Mouse (Mus musculus) cerebellum, postnatal 14 days (tissue): Measurements from ENCODE around the gene Toe1.
"Not testable (repeated sequence)": the region's sequence is repeated elsewhere in the genome, so short reads cannot be mapped to it uniquely, and the experiment has no call there.

Experiments
- DNase-seq, 2 experiments: peaks; one replicate each; pipeline ENCODE4 v3.0.0; 2021; ENCODE audit warnings: mixed read lengths in 2 of 2

Toe1 gene

DNA sequence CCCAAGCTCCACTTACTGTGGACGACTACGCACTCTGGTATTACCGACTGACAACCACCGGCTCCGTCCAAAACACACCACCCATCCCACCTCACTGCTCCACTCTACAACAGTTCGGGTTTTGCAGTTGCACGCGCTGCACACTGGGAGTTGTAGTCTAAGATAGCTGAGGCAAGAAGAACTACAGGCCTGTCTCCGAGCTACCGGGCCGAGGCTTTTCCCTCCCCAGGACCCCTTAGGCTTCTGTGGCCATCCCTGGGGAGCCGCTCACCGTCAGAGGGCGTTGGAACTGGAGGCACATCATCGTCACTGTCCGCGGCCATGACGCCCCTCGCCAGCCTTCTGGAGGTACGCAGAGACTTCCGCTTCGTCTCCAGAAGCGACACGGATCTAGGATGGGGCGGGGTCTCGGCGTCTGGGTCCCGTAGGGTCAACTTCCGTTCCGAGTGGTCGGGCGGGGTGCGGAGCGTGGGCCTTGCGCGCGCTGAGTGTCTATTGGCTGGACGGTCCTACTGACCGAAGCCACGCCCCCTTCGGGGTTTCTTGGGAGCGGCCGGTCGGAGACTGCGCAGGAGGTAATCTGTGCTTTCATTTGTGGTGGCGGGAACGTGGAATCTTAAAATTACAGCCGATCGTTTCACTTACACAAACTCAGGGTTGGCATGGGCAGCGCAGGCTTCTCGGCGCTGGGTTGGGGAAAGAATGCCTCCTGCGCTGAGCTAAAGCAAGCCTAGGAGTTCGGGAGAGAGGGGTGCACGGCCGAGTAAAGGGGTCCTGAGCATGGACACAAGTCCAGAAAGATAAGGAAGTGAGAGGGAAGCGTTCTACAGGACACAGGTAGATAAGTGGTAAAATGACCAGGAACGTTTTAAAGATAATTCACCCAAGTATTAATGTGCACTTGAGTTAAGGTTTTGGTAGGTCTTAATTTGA, at the start of gene Toe1, which contains the start of gene Mutyh:
Gene Toe1 (minus strand): TSS at position 444 of the 933 bp plus-strand sequence.
Gene Mutyh (plus strand): TSS at position 527 of the 933 bp plus-strand sequence.
- peak; percentile 95 to 97 for DNase-seq

DNA sequence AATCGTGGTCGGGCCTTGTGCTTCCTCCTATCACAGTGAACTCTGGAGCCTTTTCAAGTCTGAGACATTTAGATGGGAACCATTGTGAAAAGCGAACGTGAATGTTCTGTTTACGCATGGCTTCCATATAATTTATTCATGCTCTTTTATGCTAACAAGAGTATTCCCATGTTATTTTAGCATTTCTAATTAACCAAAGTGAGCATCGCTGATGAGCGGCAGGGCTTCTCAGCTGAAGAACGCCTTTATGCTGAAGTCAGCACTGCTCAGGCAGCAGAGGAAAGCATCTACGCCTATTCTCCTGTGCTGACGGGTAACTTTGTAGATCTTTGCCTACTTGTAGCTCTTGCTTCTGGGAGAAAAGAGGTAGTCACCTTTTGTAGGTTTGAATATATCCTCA, 49.8 kb upstream of the Toe1 start:
- no peak for DNase-seq

DNA sequence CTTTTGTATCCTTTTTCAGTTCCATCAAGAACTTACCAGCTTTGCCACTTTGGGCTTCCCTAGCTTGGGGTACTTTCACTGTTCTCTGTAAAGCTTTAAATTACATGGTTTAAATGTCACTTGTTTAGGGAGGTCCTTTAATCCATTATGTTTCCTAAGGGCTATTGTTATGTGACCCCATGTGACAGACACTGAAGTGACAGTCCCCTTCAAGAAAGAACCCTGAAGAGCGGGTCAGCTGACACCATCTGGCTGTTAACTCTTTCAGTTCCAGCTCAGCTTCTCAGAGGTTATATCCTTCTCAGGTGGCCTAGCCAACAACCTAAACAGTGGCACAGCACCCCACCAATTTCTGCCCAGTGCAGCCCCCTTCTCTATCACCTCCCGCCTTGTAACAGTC, 46.8 kb upstream of the Toe1 start:
- no peak for DNase-seq

DNA sequence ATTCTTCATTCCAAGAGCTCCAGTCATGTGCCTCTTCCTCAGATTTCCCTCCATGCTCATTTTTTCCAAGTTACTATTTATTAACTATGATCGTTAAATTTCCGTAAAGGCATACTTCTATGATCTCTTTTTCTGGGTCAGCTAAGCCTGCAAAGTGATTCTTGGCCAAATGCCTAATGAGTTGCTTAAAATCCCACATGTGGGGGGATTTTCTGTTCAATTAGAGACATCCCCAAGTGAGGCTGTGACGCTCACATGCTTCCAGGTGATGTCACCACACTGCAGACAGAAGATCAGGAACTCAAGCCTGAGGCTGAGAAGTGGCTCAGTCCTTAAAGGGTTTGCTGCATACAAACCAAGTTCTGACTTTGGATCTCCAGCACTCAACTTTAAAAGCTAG, 42.5 kb upstream of the Toe1 start:
- no peak for DNase-seq

DNA sequence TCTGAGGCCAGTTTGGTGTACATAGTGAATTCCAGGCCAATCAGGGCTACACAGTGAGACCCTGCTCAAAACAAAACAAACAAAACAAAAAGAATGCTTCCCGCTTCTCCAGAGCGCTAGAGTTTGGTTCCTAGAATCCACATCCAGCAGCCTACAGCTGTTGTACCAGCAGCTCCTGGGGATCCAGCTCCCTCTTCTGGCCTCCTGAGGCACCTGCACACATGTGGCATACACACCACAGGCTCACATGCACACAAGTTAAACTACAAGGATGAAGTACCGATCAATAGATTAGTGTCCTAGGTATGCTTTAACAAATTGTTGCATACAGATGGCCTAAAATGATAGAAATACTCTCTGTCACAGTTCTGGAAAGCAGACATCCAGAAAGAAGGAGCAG, 36.9 kb upstream of the Toe1 start:
- no peak for DNase-seq

DNA sequence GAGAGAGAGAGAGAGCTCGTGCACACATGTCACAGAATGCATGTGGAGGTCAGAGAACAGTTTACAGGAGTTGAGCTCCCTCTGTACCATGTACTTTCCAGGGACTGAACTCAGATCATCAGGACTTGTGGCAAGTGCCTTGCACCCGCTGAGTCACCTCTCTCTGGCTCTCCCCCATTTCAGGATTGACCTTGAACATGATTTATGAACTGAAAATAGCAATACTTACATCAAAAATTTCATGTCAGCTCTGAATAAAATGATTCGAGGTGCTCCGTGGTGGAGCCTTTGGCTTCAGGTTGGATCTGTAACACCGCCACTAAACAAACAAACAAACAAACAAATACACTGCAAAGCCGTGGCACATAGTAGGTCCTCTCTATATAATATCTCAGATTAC, 33.4 kb upstream of the Toe1 start:
- no peak for DNase-seq

DNA sequence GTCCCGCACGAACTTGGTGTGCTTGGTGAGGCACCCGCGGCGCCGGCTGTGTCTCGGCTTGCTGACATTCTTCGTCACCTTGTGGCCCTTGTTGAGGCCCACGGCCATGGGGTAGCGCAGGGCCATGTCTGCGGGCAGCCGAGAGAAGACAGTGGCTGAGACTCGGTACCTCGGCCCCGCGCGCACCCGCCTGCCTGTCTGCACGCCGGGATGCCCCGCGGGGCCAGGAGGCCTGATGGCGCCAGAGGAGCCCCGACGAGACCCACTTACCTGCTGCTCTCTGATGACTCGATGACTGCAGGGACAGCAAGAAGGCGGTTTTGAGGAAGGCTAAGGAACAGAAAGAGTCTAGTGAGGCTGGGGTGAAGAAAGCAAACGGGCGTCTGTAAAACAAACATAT, 32.7 kb upstream of the Toe1 start:
- DNase-seq: not testable (repeated sequence)

DNA sequence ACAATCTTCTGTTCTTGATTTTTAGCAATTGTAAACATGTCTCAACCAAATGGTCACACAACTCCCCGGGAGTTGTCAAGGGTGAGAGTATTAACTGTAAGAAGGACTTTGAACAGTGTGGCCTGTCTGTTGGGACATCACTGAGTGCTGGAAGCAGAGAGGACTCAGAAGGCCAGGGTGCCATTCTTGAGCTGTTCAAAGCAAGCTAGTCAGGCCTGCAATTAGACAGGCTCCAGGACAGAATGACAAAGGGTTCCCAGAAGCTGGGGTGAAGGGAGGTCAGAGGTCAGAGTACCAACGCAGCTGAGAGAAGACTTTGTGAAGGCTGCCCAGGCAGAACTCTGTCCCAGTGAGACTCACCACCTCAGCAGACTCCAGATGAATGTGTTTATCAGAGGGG, 31.6 kb upstream of the Toe1 start:
- DNase-seq: no peak

DNA sequence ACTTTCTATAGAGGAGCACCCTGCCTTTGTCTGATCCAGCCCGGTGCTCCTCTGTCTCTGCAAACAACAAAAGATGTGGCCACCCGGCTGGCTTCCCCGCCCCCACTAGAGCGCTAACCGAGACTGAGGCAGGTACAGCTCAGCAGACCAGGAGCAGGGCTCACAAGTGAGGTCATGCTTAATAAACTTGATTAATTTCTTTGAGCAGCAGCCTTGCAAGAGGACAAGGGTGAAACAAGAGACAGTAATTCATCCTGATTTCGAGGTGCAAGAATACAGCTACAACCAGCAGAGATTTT, 22.6 kb upstream of the Toe1 start:
- no peak for DNase-seq

DNA sequence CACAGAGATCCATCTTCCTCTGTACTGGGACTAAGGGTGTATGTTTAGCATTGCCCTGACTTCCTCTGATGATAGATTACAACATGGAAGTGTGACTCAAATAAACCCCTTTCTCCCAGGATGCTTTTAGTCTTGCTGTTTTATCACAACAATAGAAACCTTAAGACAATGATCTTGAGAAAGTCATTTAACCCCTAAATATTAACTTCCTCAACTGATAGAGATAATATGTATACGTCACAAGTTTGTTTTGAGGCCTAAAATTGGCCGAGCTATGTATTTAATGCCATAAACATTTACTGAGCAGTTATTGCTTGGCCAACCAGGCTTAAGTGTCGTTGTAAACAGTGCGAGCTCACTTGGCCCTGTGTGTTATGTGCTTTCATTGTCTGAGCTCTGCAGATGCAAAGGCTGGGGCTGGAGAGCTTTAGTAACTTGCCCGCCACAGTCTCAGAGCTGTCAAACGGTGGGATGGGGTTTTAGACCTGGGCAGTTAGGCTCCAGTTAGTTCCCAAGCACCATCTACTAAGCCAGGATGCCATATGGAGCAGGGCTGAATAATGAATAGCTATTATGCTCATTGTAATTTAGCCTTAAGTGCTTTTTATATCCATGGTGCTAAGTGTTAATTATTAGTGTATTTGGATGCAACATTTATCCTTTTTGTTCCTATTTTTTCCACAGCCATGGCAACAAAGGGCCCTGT, 22.1 kb upstream of the Toe1 start:
- DNase-seq: no peak

DNA sequence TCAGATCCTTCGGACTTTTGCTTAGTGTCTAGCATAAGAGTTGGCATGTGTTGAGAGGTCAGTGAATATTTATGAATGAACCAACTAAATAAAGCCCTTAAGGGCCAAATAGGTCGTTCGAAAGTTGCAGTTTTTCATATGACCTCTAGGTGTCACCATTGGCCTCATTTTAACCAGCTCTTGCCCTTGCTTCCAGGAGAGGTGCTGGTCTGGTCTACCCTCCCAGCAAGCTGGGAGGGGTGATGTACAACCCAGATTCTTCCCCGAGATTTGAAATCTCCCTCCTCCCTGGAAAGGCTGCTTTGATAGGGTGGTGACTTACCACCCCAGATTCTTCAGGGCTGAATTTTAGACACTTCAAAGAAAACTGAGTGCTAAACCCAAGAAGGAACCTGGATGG, 20.4 kb upstream of the Toe1 start:
- peak; percentile 46 to 69 for DNase-seq

DNA sequence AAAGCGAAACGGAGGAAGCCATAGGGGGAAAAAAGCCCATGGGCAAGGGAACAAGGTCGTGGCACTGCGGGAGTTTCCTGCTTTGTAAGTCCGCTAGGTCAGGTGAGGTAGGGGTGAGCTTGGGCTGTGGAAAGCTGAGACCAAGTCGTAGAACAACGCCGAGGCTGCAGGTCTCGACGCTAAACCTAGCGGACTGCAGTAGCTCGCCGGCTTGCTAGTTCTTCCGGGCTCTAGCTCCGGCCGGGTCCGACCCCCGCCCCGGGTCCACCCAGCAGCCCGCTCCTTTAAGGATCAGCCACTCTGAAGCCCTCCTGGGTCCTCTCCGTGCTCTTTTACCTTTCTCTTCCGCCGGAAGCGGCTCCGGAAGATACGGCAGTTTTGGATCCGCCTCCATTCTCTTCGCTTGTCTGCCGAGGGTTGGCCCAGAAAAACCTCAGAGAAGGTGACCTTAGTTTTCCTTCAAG, 17.1 kb upstream of the Toe1 start:
- DNase-seq: peak; percentile 80 to 84

DNA sequence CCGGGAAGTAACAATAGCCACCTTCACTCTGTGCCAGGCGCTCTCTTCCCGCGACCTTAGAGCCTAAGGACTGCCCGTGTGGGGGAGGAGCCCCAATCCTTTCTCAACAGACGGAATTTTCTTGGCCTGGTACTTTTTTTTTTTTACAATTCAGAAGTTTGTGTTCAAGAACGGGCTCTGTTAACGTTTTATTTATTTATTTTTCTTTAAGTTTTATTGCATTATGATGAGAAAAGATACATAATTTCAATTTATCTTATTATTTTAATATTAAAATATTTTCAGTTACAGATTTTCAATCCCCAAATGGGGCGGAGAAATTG, 14.2 kb upstream of the Toe1 start, which contains the start of gene Hpdl:
Gene Hpdl (minus strand): TSS at position 14 of the 323 bp plus-strand sequence.
- DNase-seq: no peak

DNA sequence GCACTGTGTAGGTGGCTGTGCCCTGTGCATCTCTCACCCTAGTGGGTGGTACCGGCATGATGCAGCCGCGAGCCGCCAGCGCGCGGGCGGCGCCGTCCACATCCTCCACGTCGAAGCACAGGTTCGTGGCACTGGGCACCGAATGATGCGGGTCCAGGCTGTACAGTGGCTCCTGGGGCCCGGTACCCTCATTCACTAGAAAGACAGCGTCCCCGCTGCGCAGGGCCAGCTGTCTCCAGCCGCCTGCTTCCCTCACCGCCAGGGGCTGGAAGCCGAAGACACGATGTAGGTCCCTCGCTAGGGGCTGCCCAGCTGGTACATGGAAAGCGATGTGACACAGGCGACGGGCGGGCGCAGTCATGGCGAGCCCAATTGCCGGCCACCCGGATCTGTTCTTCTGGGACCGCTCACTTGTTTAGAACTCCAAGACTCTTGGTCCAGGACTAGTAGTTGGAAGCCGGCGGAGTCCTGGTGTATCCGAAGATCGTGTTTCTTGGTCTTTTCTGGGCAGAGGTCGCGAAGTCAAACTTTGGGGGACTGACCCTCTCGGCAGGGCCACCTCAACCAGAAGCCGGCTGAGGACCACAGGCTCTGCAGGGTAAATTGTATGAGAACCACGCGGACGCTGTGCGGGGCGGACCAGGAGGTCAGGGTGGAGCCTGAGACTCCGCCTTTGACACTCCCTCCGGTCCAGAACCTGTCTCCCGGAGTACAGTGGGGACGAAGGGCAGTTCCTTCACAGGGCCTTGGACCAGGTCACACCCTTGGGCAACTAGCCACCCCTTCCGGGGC, 13.7 kb upstream of the Toe1 start:
- DNase-seq: peak; percentile 71 to 73

DNA sequence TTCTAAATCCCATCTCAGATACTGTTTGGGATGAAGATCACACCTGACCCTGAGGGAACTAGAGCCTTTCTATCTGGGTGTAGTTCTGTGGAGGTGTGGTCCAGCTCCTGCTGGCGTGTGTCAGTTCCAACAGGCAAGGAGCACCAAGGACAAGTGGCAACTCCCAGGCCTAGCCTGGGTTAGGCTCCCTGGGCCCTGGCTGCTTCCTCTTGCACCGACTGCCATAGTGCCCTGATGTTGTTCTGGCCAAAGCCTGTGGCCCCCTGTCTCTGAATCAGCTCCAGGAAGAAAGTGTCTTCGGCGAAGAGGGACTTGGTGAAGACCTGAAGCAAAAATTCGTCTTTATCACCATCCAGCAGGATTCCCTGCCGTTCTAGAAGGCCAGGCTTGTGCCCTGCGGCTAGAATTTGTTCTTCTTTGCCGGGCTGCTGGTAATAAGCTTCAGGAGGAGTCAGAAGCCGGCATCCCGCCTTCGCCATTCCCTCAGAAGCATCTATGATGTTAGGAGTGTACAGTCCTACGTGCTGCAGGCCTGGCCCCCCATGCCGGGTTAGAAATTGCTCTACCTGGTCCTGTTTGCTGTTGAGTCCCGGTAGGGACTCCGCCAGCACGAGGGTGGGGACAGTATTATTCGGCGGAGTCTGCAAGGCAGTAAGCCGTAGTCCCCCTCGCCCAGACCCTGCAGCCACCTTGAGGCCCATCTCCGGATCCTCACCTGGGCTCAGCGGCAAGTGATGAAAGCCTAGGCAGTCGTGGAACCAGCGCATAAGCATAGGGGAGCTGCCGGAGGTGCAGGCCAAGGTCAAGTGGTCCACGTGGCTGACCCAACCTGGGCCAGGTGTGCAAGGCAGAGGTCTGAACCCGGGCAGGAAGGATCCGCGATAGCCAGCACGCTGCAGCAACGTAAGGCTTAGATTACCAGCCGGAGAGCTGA, 12.8 kb upstream of the Toe1 start:
- no peak for DNase-seq

DNA sequence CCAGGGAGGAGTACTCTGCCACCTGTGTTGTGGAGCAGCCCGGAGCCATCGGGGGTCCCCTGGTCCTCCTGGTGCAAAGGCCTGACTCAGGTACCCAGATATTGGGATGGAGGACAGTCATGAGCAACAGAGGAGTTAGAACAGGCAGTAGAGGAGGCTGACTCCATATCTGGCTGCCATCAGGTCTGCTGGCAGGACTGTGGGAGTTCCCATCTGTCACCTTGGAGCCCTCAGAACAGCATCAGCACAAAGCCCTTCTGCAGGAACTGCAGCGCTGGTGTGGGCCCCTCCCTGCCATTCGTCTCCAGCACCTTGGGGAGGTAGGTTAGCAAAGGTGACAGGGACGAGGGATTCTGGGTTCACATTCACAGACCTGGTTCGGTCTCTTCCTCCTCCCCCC, 10.0 kb upstream of the Toe1 start:
- DNase-seq: peak; percentile 66 to 74

DNA sequence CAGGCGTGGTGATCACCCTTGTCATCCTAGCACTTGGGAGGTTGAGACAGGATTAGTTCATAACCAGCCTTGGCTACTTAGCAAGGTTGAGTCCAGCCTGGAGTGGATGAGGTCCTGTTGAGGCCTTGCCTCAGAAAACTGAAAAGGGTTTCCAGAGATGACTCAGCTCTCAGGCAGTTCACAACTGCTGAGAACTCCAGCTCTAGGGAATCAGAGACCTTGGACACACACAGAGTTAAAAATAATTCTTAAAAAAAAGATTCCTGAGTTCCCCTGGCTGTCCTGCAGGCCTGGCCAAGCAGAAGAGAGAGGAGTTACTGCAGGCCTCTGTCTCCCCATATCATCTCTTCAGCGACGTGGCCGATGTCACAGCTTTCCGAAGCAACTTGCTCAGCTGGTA, 7.8 kb upstream of the Toe1 start:
- DNase-seq: no peak

DNA sequence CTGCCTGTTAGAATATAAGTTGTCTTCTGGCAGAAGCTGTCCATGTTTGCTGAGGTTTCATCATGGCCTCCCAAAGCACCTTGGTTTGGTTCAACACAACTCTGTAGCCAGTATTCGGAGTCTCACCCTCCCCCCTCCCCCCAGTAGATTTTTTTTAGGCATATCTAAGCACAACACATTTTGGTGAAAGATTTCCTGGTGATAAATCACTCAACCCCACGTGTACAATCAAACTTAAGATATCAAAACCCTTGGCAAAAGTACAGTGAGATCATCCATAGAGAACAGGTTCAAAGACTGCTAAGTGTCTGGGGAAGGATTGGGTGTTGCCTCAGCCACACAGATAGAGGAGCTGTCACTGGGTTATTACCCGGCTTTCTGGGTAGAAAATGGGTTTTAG, 3.6 kb upstream of the Toe1 start:
- DNase-seq: no peak

DNA sequence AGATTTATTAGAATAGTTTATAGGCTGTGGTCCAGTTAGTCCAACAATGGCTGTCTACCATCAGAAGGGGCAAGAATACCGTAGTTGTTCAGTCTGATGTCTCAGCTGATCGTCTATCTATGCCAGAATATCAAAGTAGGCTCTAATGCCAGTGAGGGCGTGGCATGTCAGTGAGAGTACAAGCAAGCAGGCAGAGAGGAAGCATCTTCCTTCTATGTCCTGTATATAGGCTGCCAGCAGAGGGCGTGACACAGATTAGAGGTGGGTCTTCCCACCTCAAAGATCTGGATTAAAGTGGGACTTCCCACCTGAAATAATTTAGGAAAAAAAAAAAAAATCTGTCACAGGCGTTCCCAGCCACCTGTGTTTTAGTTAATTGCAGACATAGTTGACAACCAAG, 7.5 kb downstream of the Toe1 start:
- peak in 1 of 2 experiments; percentile 53 for DNase-seq

DNA sequence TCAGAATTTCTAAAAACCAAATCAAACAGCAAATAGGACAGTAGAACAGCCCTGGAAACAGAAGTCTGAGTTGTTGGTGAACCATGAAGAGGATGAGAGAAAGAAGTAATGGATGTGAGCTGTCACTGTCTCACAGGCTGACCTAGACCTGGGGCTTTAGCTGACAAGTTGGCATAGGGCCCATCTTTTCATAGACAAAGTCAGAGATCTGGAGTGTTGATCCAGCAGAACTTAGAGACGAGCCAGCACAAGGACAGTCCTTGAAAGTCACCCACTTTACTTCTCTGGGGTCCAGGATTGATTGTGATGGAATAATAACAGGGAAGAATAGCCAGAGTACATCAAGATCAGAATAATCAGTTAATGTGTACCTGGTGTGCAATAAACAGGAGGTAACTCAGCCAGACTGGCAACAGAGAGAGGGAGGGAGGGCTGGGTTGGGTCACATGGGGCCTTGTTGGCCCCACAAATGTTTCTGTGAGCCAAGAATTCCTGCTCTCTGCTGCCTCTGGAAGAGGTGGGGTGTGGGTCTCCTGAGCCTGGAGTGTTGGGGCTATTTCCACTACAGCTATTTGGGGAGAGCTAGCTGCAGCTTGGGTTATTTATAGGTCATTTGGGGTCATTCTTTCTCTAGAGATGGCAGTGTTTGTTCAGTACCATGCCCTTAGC, 10.9 kb downstream of the Toe1 start:
- DNase-seq: no peak

DNA sequence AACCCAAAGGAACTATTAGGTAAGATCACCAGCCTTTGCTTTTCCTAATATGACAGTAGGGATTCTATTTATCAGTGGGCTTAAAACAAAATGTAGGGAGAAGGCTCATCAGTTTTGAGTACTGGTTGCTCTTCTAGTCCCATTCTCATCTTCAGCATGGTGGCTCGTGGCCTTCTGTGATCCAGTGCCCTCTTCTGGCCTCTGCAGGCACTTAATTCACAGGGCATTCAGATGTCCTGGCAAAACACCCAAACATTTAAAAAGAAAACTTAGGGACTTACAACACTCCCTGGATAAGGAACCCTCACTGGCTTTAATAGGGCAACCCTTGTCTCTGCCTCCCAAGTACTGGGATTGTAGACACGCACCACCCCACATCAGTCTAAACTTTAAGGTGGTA, 13.2 kb downstream of the Toe1 start:
- no peak for DNase-seq

DNA sequence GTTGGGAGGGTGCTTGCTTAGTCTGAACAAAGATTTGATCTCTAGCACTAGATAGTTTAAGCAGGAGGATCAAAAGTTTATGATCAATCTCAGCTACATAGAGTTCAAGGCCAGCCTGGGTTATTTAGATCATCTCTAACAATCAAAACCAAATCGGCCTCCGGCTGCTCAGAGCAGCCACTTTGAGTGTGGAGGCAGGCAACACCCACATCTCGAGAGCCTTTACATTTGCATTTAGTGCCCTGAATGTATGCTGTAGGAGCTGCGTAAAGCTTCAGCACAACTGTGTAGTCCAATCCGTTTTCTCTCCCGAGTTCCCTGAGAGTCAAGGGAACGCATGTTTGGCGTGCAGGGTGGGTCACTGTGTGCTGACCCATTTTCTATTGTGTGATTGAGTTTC, 15.0 kb downstream of the Toe1 start:
- DNase-seq: no peak
